Mouse (Mus musculus) liver, embryonic 13.5 days (tissue): ENCODE data around the gene Rbfox1. TPM values are rescaled to one million over a fixed set of nuclear protein-coding genes. Genes with fewer than 3 reads are reported as not detected.

Experiments used
- ATAC-seq: fragments of 200-750 bp; cut with Nextera tagmentation; 2 replicates; pipeline ENCODE4 v1.8.0; 2017; ENCODE audit warnings: low read depth, mild to moderate bottlenecking, moderate number of reproducible peaks, moderate library complexity
- DNase-seq: peaks from one replicate; pipeline ENCODE4 v3.0.0; 2022
- H3K27ac ChIP-seq: fragments of 300-500 bp; sonication (generic); 2 replicates; pipeline ENCODE4 v1.5.1; 2015; ENCODE audit warnings: moderate library complexity, mild to moderate bottlenecking, inconsistent platforms
- H3K27me3 ChIP-seq: fragments of 300-500 bp; sonication (generic); 2 replicates; pipeline ENCODE4 v1.6.1; 2015; ENCODE audit warnings: mild to moderate bottlenecking, inconsistent platforms
- H3K36me3 ChIP-seq: fragments of 300-500 bp; sonication (generic); 2 replicates; pipeline ENCODE4 v1.6.1; 2015; ENCODE audit warnings: mild to moderate bottlenecking, inconsistent platforms
- H3K4me1 ChIP-seq: fragments of 300-500 bp; sonication (generic); replicated peaks from 2 replicates; pipeline ENCODE4 v1.6.1; 2015; ENCODE audit warnings: inconsistent platforms
- H3K4me2 ChIP-seq: fragments of 300-500 bp; sonication (generic); 2 replicates; pipeline ENCODE4 v1.6.1; 2015; ENCODE audit warnings: inconsistent platforms, mild to moderate bottlenecking, moderate library complexity
- H3K4me3 ChIP-seq: fragments of 300-500 bp; sonication (generic); replicated peaks from 2 replicates; pipeline ENCODE4 v1.5.1; 2015; ENCODE audit warnings: mild to moderate bottlenecking, inconsistent platforms
- H3K9ac ChIP-seq: fragments of 300-500 bp; sonication (generic); 2 replicates; pipeline ENCODE4 v1.6.1; 2015; ENCODE audit warnings: mild to moderate bottlenecking, inconsistent platforms
- H3K9me3 ChIP-seq: fragments of 300-500 bp; sonication (generic); replicated peaks from 2 replicates; pipeline ENCODE4 v1.6.1; 2016; ENCODE audit warnings: inconsistent platforms
- WGBS: fragments of 180-500 bp; shearing (Covaris S2); methylation state at CpG from one replicate; pipeline ENCODE4 v1.1.7; 2015; ENCODE audit not compliant: insufficient replicate concordance; 5-methylcytosine and 5-hydroxymethylcytosine counted together
- polyA plus RNA-seq: library from polyadenylated mRNA; unstranded; fragments of >200 nt; fragmentation: Nextera tagmentation; extraction: Ambion mirVana; gene quantifications from 2 replicates; pipeline ENCODE4 v1.2.1, GENCODE M21; 2015

Rbfox1 gene
- polyA plus RNA-seq, 1 experiment from 2014 or later = 0.29 TPM

DNA sequence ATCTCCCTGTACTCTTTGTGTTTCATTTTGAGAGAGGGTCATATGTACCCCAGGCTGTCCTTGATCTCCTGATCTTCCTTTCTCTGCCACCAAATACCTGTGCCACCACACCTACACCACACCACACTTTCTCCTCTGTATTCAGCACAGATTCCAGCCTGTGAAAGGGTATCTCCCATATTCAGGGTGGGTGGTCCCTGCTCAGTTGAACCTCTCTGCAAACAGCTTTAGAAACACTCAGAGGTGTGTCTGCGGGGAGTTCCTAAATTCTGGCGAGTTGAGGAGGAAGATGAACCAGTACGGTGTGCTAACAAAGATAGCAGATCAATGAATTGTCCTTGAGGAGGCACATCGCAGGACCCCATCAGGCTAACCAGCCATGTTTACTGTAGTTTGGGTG lies 1572.4 kb downstream of the Rbfox1 start:
- Histone ChIP-seq H3K9ac (no peak overlapping the region), H3K4me1 (no peaks in the 10 kb centered on the region), H3K27ac (no peak overlapping the region), H3K27me3 (no peaks in the 10 kb centered on the region), H3K9me3 (no peaks in the 10 kb centered on the region), H3K4me3 (no peak overlapping the region), H3K36me3 (no peaks in the 10 kb centered on the region), H3K4me2 (no peak overlapping the region)
- 68% methylated on average over 4 of the region's 4 CpGs for WGBS
- no peak for ATAC-seq
- DNase-seq = no peak
